Mouse (Mus musculus) embryonic facial prominence, embryonic 14.5 days (tissue): Measurements from ENCODE around the gene Vps45. TPM values are rescaled to one million over a fixed set of nuclear protein-coding genes. Genes with fewer than 3 reads are reported as not detected.
"Not testable (repeated sequence)": the region's sequence is repeated elsewhere in the genome, so short reads cannot be mapped to it uniquely, and the experiment has no call there.

Source experiments
- ATAC-seq: fragments of 200-750 bp; cut with Nextera tagmentation; 2 replicates; pipeline ENCODE4 v1.8.0; 2017; ENCODE audit warnings: low read depth, moderate number of reproducible peaks, moderate TSS enrichment
- DNase-seq: peaks from one replicate; pipeline ENCODE4 v3.0.0-alpha.2; 2015; ENCODE audit warnings: low spot score
- H3K27ac ChIP-seq: fragments of 300-500 bp; sonication (generic); replicated peaks from 2 replicates; pipeline ENCODE4 v1.5.1; 2014; ENCODE audit warnings: low read depth, mild to moderate bottlenecking, low read length, moderate library complexity
- H3K27me3 ChIP-seq: fragments of 300-500 bp; sonication (generic); replicated peaks from 2 replicates; pipeline ENCODE4 v1.6.1; 2014; ENCODE audit warnings: low read length; ENCODE audit not compliant: control insufficient read depth, insufficient read depth
- H3K36me3 ChIP-seq: fragments of 300-500 bp; sonication (generic); 2 replicates; pipeline ENCODE4 v1.6.1; 2014; ENCODE audit warnings: low read length, mixed read lengths; ENCODE audit not compliant: control insufficient read depth, insufficient read depth
- H3K4me1 ChIP-seq: fragments of 300-500 bp; sonication (generic); 2 replicates; pipeline ENCODE4 v1.6.1; 2014; ENCODE audit warnings: antibody characterized with exemption, low read length; ENCODE audit not compliant: control insufficient read depth, insufficient read depth
- H3K4me2 ChIP-seq: fragments of 300-500 bp; sonication (generic); 2 replicates; pipeline ENCODE4 v1.6.1; 2014; ENCODE audit warnings: low read depth, mild to moderate bottlenecking, low read length, moderate library complexity, mixed read lengths
- H3K4me3 ChIP-seq: fragments of 300-500 bp; sonication (generic); 2 replicates; pipeline ENCODE4 v1.5.1; 2014; ENCODE audit warnings: low read depth, mild to moderate bottlenecking, low read length
- H3K9ac ChIP-seq: fragments of 300-500 bp; sonication (generic); 2 replicates; pipeline ENCODE4 v1.6.1; 2014; ENCODE audit warnings: low read depth, mild to moderate bottlenecking, low read length, moderate library complexity, mixed read lengths
- H3K9me3 ChIP-seq: fragments of 300-500 bp; sonication (generic); 2 replicates; pipeline ENCODE4 v1.6.1; 2016; ENCODE audit warnings: low read length; ENCODE audit not compliant: control insufficient read depth
- WGBS: fragments of 180-500 bp; shearing (Covaris S2); extraction: QIAGEN DNeasy Blood & Tissue Kit; methylation state at CpG from one replicate; pipeline ENCODE4 v1.1.7; 2014; 5-methylcytosine and 5-hydroxymethylcytosine counted together
- polyA plus RNA-seq: library from polyadenylated mRNA; unstranded; fragments of >200 nt; fragmentation: Nextera tagmentation; extraction: Ambion mirVana; gene quantifications from 2 replicates; pipeline ENCODE4 v1.2.1, GENCODE M21; 2014

Vps45 gene
- polyA plus RNA-seq, 1 experiment from 2014 or later, result 24.4 TPM

GRCm38 (mm10) chr3:95959082-95959481 lies 99.2 kb downstream of the Vps45 start:
- Histone ChIP-seq H3K9ac (no peak overlapping the region), H3K4me2 (no peak overlapping the region), H3K4me1 (no peaks in the 10 kb centered on the region), H3K27me3 (no peaks in the 10 kb centered on the region), H3K27ac (no peak overlapping the region), H3K9me3 (no peaks in the 10 kb centered on the region), H3K36me3 (no peaks in the 10 kb centered on the region), H3K4me3 (no peak overlapping the region)
- ATAC-seq, result no peak
- WGBS, result 71% methylated on average over 5 of the region's 5 CpGs
- DNase-seq, result no peak

- no peaks in the 10 kb centered on the region for H3K27me3 ChIP-seq
- H3K9ac ChIP-seq, result no peak overlapping the region
- no peak overlapping the region for H3K4me3 ChIP-seq
- no peak overlapping the region for H3K4me2 ChIP-seq
- no peak for ATAC-seq
- H3K9me3 ChIP-seq, result no peaks in the 10 kb centered on the region
- 60% methylated on average over 8 of the region's 8 CpGs for WGBS
- H3K27ac ChIP-seq, result no peak overlapping the region
- H3K36me3 ChIP-seq, result no peaks in the 10 kb centered on the region
- no peaks in the 10 kb centered on the region for H3K4me1 ChIP-seq
- peak; percentile 71 for DNase-seq
Measured at GRCm38 (mm10) chr3:95957359-95958148, 100.7 kb downstream of the Vps45 start.

GRCm38 (mm10) chr3:95955318-95955717 lies 102.9 kb downstream of the Vps45 start:
- no peaks in the 10 kb centered on the region for H3K9me3 ChIP-seq
- no peak overlapping the region for H3K27ac ChIP-seq
- H3K9ac ChIP-seq, result no peak overlapping the region
- peaks cover 2% of the 10 kb centered on the region; the same call in 1 of the 2 replicates for H3K4me1 ChIP-seq
- DNase-seq (no peak), ATAC-seq (no peak)
- WGBS, result 95% methylated on average over 5 of the region's 5 CpGs
- no peaks in the 10 kb centered on the region for H3K27me3 ChIP-seq
- H3K4me3 ChIP-seq, result no peak overlapping the region
- H3K36me3 ChIP-seq, result no peaks in the 10 kb centered on the region
- H3K4me2 ChIP-seq, result no peak overlapping the region

GRCm38 (mm10) chr3:95954648-95955173 lies 103.6 kb downstream of the Vps45 start:
- not testable (repeated sequence) for H3K27ac ChIP-seq, H3K36me3 ChIP-seq, H3K27me3 ChIP-seq, H3K9ac ChIP-seq, H3K9me3 ChIP-seq, ATAC-seq, DNase-seq, H3K4me2 ChIP-seq, H3K4me3 ChIP-seq, H3K4me1 ChIP-seq
- 88% methylated on average over 12 of the region's 12 CpGs for WGBS

GRCm38 (mm10) chr3:95953522-95953921 lies 104.7 kb downstream of the Vps45 start:
- WGBS, result 69% methylated on average over 3 of the region's 3 CpGs
- Histone ChIP-seq H3K36me3 (no peaks in the 10 kb centered on the region), H3K4me1 (peaks cover 2% of the 10 kb centered on the region; the same call in 1 of the 2 replicates), H3K9ac (no peak overlapping the region), H3K4me2 (no peak overlapping the region), H3K27me3 (no peaks in the 10 kb centered on the region), H3K9me3 (no peaks in the 10 kb centered on the region), H3K27ac (no peak overlapping the region), H3K4me3 (no peak overlapping the region)
- ATAC-seq (no peak), DNase-seq (no peak)

- H3K4me3 ChIP-seq, result no peak overlapping the region
- H3K36me3 ChIP-seq, result no peaks in the 10 kb centered on the region
- peaks cover 2% of the 10 kb centered on the region; the same call in 1 of the 2 replicates for H3K4me1 ChIP-seq
- no peaks in the 10 kb centered on the region for H3K9me3 ChIP-seq
- H3K9ac ChIP-seq, result no peak overlapping the region
- DNase-seq (no peak), ATAC-seq (no peak)
- H3K27ac ChIP-seq, result no peak overlapping the region
- no peak overlapping the region for H3K4me2 ChIP-seq
- no peaks in the 10 kb centered on the region for H3K27me3 ChIP-seq
Measured at GRCm38 (mm10) chr3:95953023-95953422, 105.2 kb downstream of the Vps45 start.

GRCm38 (mm10) chr3:95951566-95951965 lies 106.7 kb downstream of the Vps45 start:
- not testable (repeated sequence) for ATAC-seq, H3K9me3 ChIP-seq, H3K27me3 ChIP-seq, DNase-seq, H3K4me1 ChIP-seq, H3K36me3 ChIP-seq
- peak overlapping the region; percentile 87 for H3K27ac ChIP-seq
- H3K4me3 ChIP-seq, result peak overlapping the region; percentile 43
- 70% methylated on average over 12 of the region's 12 CpGs for WGBS
- peak overlapping the region; percentile 60 for H3K9ac ChIP-seq
- peak overlapping the region; percentile 52 for H3K4me2 ChIP-seq

- peak; percentile 96 for ATAC-seq
Measured at GRCm38 (mm10) chr3:95950763-95951551, 107.3 kb downstream of the Vps45 start.

More at GRCm38 (mm10) chr3:95950763-95951551, 107.3 kb downstream of the Vps45 start:
- Histone ChIP-seq H3K27ac (peak overlapping the region; percentile 87), H3K4me1 (peaks cover 2% of the 10 kb centered on the region; the same call in 1 of the 2 replicates), H3K27me3 (no peaks in the 10 kb centered on the region), H3K4me3 (peak overlapping the region; percentile 43), H3K9me3 (no peaks in the 10 kb centered on the region), H3K36me3 (peaks cover 15% of the 10 kb centered on the region), H3K4me2 (peak overlapping the region; percentile 52), H3K9ac (peak overlapping the region; percentile 60)
- DNase-seq, result peak; percentile 95
- WGBS, result 2% methylated on average over 49 of the region's 49 CpGs
